Mouse (Mus musculus) left cerebral cortex, adult 18-20 months (tissue): ENCODE results near the gene Lonp1. TPM values are rescaled to one million over a fixed set of nuclear protein-coding genes. Genes with fewer than 3 reads are reported as not detected.
"Not testable (repeated sequence)": the region's sequence is repeated elsewhere in the genome, so short reads cannot be mapped to it uniquely, and the experiment has no call there.

Experiments used
- DNase-seq, 2 experiments: peaks; one replicate each; pipeline ENCODE4 v3.0.0; 2021 to 2022; ENCODE audit warnings: low spot score in 2 of 2, mixed read lengths in 1 of 2
- total RNA-seq, 2 experiments: library from RNA; stranded (reverse); gene quantifications; 2 replicates each; pipeline ENCODE4 v1.2.3; 2021

The Lonp1 gene
- total RNA-seq, 2 experiments from 2014 or later = 57.1 to 60.6 TPM

- DNase-seq = no peak
These were observed 427 bp downstream of the Lonp1 start for GRCm38 (mm10) chr17:56626260-56626659.

GRCm38 (mm10) chr17:56625495-56625894, 1.2 kb downstream of the Lonp1 start:
- no peak for DNase-seq

DNA sequence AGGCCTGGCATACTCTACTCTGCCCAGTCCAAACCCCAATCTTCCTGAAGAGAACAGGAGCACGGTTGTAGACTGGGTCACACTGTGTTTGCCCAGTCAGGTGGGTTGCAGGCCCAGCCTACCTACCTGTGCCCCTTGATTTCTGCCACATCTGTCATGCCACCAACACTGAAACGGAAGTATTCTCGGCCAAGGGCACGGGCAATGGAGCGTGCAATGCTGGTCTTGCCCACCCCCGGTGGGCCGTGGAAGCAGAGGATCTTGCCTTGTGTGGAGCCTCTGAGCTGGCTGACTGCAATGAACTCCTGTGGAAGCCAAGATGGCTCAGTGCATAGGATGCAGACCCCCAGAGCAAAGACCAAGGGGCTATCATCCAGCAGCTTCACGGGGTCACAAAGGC, 9.1 kb downstream of the Lonp1 start:
- no peak for DNase-seq

DNA sequence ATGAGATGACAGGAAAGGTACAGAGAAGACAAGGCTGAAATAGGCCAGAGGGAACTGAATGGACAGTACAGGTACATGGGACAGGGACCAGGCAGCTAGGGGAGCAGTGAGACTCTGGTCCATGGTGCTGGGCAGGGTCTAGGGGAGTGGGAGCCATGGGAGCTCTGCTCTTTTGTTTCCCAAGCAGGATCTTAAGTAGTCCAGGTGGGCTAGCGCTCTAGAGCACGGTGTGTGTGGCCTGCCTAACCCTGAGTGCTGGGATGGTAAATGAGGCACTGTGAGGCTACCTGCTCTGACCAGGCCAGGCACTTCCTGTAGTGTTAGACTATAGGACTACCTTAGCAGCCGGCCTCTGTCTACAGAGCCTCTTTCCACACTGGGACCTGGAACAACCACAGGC, 10.0 kb downstream of the Lonp1 start:
- no peak for DNase-seq

DNA sequence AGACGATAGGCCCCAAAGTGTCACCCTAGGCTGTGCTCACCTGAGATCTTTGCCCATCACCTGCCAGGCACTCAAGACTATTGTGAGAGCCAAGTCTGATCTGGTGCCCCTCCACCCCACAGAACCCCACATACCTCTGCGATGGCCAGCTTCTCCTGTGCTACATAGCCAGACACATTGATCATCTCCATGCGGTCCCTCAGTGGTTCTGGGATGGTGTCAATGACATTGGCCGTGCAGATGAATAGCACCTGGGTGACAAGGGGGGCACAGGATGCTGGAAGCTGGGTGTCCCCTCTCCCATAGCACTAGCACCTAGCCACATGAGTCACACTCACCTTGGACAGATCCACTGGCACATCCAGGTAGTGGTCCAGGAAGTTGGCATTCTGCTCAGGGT, 10.9 kb downstream of the Lonp1 start:
- DNase-seq = no peak

- no peak for DNase-seq
These were observed 11.4 kb downstream of the Lonp1 start for GRCm38 (mm10) chr17:56615136-56615784.

- DNase-seq = no peak
These were observed 12.1 kb downstream of the Lonp1 start for GRCm38 (mm10) chr17:56614391-56615135.

DNA sequence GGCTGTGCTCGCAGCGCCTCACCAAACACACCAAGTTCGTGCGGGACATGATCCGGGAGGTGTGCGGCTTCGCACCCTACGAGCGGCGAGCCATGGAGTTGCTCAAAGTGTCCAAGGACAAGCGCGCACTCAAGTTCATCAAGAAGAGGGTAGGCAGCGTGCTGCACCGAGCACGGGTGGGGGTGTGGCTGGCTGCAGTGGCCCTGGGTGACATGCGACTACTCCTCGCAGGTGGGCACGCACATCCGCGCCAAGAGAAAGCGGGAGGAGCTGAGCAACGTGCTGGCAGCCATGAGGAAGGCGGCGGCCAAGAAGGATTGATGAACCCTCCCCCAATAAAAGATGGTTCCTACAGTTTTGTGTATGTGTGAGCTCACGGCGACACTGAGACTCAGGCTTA, 12.8 kb downstream of the Lonp1 start:
- peak in 1 of 2 experiments; percentile 34 for DNase-seq

GRCm38 (mm10) chr17:56613236-56613844, 13.3 kb downstream of the Lonp1 start, which contains the start of gene Rpl36:
Gene Rpl36 (plus strand): TSS chr17:56613416.
- DNase-seq = peak; percentile 97 to 98

GRCm38 (mm10) chr17:56612565-56612939, 14.1 kb downstream of the Lonp1 start:
- DNase-seq = not testable (repeated sequence)

- DNase-seq = no peak
These were observed 14.7 kb downstream of the Lonp1 start for GRCm38 (mm10) chr17:56611861-56612564.

GRCm38 (mm10) chr17:56611323-56611722, 15.4 kb downstream of the Lonp1 start:
- no peak for DNase-seq

DNA sequence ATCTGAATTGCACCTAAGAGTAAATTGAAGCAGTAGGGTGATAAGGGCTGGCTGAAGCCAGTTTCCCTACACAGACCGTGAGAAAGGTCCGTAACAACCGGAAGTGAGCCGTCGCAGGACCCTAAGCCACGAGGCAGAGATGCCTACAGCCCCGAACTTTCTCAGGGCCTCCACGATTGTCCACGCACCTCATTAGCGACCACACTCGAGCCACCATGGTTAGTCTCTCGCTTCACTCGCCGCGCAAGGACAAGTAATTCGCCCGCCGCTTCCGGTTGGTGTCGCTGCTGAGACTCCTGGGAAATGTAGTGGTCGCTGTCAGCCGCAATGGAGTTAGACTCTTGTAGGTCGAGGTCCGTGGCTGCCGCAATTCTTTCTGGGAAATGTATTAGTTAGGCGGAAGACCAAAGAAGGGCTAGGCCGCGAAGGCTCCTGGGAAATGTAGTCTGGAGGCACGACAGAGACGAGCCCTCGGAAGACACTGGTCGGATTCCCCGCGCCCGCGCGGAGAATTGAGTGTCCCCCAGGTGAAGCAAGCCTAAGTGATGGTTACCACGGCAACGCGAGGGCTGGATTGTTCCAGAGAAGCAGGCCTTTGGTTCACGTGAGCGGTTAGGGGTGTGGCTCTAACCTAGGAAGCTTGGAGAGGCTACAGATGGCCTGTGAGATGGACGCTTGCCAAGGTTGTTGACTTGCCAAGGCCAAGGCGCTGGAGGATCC, 17.1 kb downstream of the Lonp1 start, which contains the start of gene 2410015M20Rik:
Gene 2410015M20Rik, minus strand, starts transcription at position 320 of the 720 bp plus-strand sequence.
- DNase-seq = peak; percentile 95 to 97

DNA sequence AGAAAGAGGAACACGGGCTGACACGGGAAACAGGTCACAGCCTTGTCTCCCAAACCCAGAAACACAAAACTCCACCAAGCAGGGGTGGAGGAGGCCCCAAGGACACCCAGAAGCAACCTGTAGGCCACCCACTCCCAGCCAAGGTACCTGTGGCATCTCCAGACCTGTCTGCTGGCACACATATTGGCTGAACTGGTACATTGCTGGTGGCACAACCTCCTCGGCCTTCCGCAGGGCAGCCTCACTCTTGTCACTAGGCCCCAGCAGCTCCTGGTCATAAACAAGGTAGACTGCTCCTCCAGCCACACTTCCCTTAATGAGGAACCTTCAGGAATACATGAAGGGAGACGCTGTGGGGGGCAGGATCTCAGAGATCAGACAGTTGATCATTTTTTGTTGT, 18.0 kb downstream of the Lonp1 start:
- no peak for DNase-seq

- DNase-seq = no peak
These were observed 19.1 kb downstream of the Lonp1 start for GRCm38 (mm10) chr17:56607521-56608062.

DNA sequence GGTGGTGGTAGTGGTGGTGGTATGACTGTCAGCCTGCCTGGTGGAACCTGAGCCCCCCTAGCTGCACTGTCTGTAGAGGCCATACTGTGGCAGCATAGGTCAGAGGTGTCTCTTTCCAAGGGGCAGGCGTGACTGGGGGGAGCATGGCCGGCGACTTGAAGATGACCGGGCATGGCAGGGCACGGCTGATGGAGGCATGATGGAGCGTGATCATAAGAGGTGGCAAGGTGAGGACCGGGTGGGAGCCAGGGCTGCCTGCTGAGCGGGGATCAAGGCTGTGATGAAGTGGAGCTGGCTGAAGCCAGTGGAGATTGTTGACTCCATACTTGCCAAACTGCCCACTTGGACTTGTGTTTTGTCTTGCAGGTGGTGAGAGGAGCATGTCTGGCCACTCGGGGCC, 21.3 kb downstream of the Lonp1 start:
- DNase-seq = no peak

DNA sequence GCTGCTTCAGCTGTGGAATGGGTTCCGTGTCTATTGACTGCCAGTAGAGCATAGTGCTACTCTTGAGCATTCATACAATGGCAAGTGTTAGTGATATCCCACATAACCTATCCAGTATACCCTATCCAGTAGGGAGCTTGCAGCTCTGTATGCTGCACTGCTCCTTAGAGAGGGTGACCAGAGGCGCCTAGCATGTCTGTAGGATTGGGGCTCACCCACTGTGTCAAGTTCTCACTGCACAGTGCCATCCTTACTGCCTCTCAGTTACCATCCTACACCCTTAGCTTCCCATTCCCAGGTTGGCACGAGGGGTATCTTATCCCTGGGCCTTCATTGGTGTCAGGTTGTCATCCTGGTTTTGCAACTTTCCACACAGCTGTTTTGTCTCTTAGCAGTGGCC, 22.3 kb downstream of the Lonp1 start:
- DNase-seq = no peak

DNA sequence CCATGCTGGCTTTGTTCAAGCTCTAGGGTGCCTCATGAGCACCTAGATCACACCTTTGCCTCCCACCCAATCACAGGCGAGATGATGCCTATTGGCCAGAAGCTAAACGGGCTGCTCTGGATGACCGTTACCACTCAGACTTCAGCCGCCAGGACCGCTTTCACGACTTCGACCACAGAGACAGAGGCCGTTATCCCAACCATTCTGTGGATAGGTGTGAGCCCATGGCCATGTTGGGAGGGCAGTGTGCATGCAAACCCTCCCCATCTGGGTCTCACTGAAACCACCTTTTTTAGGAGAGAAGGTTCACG, 22.7 kb downstream of the Lonp1 start:
- DNase-seq = no peak

DNA sequence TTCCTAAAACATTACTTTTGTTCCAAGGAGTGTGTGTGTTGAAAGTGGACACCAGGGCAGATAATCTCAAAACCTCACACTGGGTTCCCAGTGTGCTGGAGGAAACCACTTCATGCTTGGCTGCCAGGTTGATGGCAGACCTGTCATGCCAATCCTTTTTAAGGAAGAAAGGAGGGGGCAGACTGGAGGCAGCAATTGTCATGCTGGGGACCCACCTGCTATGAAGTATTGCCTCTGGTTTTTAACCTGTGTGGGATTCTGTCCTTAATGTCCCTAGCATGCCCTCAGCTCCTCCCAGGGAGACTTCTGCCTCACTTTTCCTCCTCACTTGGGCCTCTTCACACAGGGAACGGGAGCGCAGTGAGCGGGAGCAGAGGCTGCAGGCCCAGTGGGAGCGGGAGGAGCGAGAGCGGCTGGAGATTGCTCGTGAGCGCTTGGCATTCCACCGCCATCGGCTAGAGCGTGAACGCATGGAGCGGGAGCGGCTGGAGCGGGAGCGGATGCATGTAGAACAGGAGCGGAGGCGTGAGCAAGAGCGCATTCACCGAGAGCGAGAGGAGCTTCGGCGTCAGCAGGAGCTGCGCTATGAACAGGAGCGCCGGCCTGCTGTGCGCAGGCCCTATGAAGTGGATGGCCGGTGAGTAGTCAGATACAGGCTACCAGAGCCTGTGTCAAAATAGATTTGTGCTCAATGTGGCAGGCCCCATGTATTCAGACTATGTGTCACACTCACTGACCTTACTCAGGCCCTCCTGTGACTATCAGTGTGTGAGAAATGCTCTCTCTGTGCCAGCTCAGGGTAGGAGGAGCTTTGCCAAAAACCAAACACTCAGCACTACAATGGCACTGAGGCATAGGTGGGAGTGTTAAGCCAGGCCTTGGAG, 23.3 kb downstream of the Lonp1 start:
- no peak for DNase-seq
